Mouse (Mus musculus) liver, embryonic 13.5 days (tissue): ENCODE data around the gene Bpifb3. TPM values are rescaled to one million over a fixed set of nuclear protein-coding genes. Genes with fewer than 3 reads are reported as not detected.

Source experiments
- polyA plus RNA-seq: library from polyadenylated mRNA; unstranded; fragments of >200 nt; fragmentation: Nextera tagmentation; extraction: Ambion mirVana; gene quantifications from 2 replicates; pipeline ENCODE4 v1.2.1, GENCODE M21; 2015

Gene Bpifb3
- polyA plus RNA-seq, 1 experiment from 2014 or later, result not detected

Other genes with a start within 250 kb of the Bpifb3 start
- gene Dnmt3c, start 221.6 kb upstream of the Bpifb3 start, polyA plus RNA-seq, result 0.38 and 0.49 TPM in 2 replicates
- gene Mapre1, start 177.0 kb upstream of the Bpifb3 start, polyA plus RNA-seq, result 161 and 202 TPM in 2 replicates
- 0.06 TPM in 1 of 2 replicates, not detected in the other for gene Efcab8, start 138.3 kb upstream of the Bpifb3 start, polyA plus RNA-seq
- gene Sun5, start 47.1 kb upstream of the Bpifb3 start, polyA plus RNA-seq, result not detected in 2 replicates
- gene Bpifb2, start 43.2 kb upstream of the Bpifb3 start, polyA plus RNA-seq, result not detected in 2 replicates
- gene Bpifb6, start 17.8 kb upstream of the Bpifb3 start, polyA plus RNA-seq, result not detected in 2 replicates
- gene Bpifb4, start 20.0 kb downstream of the Bpifb3 start, polyA plus RNA-seq, result 0.07 TPM in 1 of 2 replicates, not detected in the other
- gene Bpifa6, start 56.7 kb downstream of the Bpifb3 start, polyA plus RNA-seq, result not detected in 2 replicates
- gene Bpifa2, start 90.0 kb downstream of the Bpifb3 start, polyA plus RNA-seq, result not detected in 2 replicates
- not detected in 2 replicates for gene Bpifa3, start 212.1 kb downstream of the Bpifb3 start, polyA plus RNA-seq
- 0.09 TPM in 1 of 2 replicates, not detected in the other for gene Bpifa1, start 224.7 kb downstream of the Bpifb3 start, polyA plus RNA-seq
- 0.09 and 0.10 TPM in 2 replicates for gene Bpifa5, start 244.4 kb downstream of the Bpifb3 start, polyA plus RNA-seq